Mouse (Mus musculus) myocyte (in vitro differentiated cells): Measurements from ENCODE around the gene Tnnt2. TPM values are rescaled to one million over a fixed set of nuclear protein-coding genes. Genes with fewer than 3 reads are reported as not detected.

Experiments used
- H3K27me3 ChIP-seq: one replicate; pipeline ENCODE4 v1.6.1; 2011; ENCODE audit not compliant: control insufficient read depth, insufficient read depth, insufficient read length
- H3K36me3 ChIP-seq: one replicate; pipeline ENCODE4 v1.6.1; 2011; ENCODE audit not compliant: control insufficient read depth, insufficient read depth
- H3K4me2 ChIP-seq: one replicate; pipeline ENCODE4 v1.6.1; 2011; ENCODE audit warnings: low read depth, control low read depth
- H3K4me3 ChIP-seq: one replicate; pipeline ENCODE4 v1.5.1; 2011; ENCODE audit warnings: mild to moderate bottlenecking, control low read depth, moderate library complexity
- H3K79me2 ChIP-seq: one replicate; pipeline ENCODE4 v1.6.1; 2011; ENCODE audit not compliant: control insufficient read depth, insufficient read depth
- H3ac ChIP-seq: one replicate; pipeline ENCODE4 v1.6.1; 2011; ENCODE audit not compliant: control insufficient read depth, insufficient read length
- CEBPB ChIP-seq: IDR thresholded peaks from 2 replicates; pipeline ENCODE4 v1.6.1; 2011; ENCODE audit warnings: mild to moderate bottlenecking, moderate library complexity; ENCODE audit not compliant: poor library complexity, insufficient read depth, severe bottlenecking
- E2F4 ChIP-seq: IDR thresholded peaks from one replicate; pipeline ENCODE4 v1.6.1; 2011; ENCODE audit warnings: mild to moderate bottlenecking, control low read depth, moderate library complexity; ENCODE audit not compliant: insufficient read depth
- MAX ChIP-seq: IDR thresholded peaks from one replicate; pipeline ENCODE4 v1.6.1; 2011; ENCODE audit warnings: low read depth, mild to moderate bottlenecking, control low read depth
- MYOD1 ChIP-seq, 3 experiments: IDR thresholded peaks; one replicate each; pipeline ENCODE4 v1.6.1; 2011; ENCODE audit warnings: control low read depth in 2 of 3, low read depth in 2 of 3, mild to moderate bottlenecking in 2 of 3, moderate library complexity in 1 of 3; ENCODE audit not compliant: insufficient read length in 2 of 3, control insufficient read depth in 1 of 3
- MYOG ChIP-seq, 3 experiments: IDR thresholded peaks; one replicate each; pipeline ENCODE4 v1.6.1; 2011; ENCODE audit warnings: control low read depth in 2 of 3, low read depth in 2 of 3, mild to moderate bottlenecking in 2 of 3; ENCODE audit not compliant: insufficient read length in 2 of 3, control insufficient read depth in 1 of 3, insufficient read depth in 1 of 3
- POLR2A ChIP-seq: IDR thresholded peaks from one replicate; pipeline ENCODE4 v1.6.1; 2011; ENCODE audit warnings: low read depth, mild to moderate bottlenecking, control low read depth, moderate library complexity; ENCODE audit not compliant: insufficient read length
- POLR2AphosphoS2 ChIP-seq: IDR thresholded peaks from one replicate; pipeline ENCODE4 v1.6.1; 2011; ENCODE audit warnings: low read depth, control low read depth; ENCODE audit not compliant: insufficient read length
- REST ChIP-seq: IDR thresholded peaks from one replicate; pipeline ENCODE4 v1.6.1; 2011; ENCODE audit warnings: mild to moderate bottlenecking, control low read depth, moderate library complexity; ENCODE audit not compliant: insufficient read depth, insufficient read length
- SRF ChIP-seq: IDR thresholded peaks from one replicate; pipeline ENCODE4 v1.6.1; 2011; ENCODE audit warnings: low read depth; ENCODE audit not compliant: control insufficient read depth, insufficient read length
- TCF12 ChIP-seq: IDR thresholded peaks from one replicate; pipeline ENCODE4 v1.6.1; 2011; ENCODE audit warnings: mild to moderate bottlenecking, control low read depth; ENCODE audit not compliant: poor library complexity, insufficient read depth, severe bottlenecking
- TCF3 ChIP-seq: IDR thresholded peaks from one replicate; pipeline ENCODE4 v1.6.1; 2011; ENCODE audit warnings: low read depth, control low read depth; ENCODE audit not compliant: insufficient read length
- USF1 ChIP-seq: IDR thresholded peaks from one replicate; pipeline ENCODE4 v1.6.1; 2011; ENCODE audit warnings: low read depth, mild to moderate bottlenecking, control low read depth, moderate library complexity
- polyA plus RNA-seq: library from polyadenylated mRNA; unstranded; fragments of >200 nt; fragmentation: generic; extraction: Trizol; gene quantifications from one replicate; pipeline ENCODE4 v1.2.1, GENCODE M21; 2012; ENCODE audit warnings: missing spikeins

Gene Tnnt2
- polyA plus RNA-seq, 1 experiment = 2,000 TPM

DNA sequence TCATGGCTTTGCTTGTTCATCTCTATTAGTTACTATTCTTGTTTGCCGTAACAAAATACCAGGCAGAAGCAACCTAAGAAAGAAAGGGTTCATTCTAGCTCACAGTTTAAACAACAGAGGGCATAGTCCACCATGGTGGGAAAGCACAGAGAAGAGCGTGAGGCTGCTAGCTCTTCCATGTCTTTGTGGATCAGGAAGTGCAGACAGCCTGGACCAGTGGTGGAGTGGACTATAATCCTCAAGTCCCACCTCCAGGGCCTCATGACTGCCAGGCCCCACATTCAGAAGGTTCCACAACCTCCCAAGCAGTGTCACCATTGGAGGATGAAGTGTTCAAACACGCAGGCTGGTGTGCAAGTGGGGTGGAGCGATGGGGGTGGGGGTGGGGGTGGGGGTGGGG lies 17.0 kb downstream of the Tnnt2 start:
- TF ChIP-seq REST (no peak), MAX (no peak), POLR2AphosphoS2 (peak; percentile 62), POLR2A (peak; percentile 37), USF1 (no peak)
- Histone ChIP-seq H3ac (no peak overlapping the region), H3K36me3 (peaks cover 50% of the 10 kb centered on the region), H3K27me3 (no peaks in the 10 kb centered on the region), H3K4me3 (no peak overlapping the region), H3K79me2 (peaks cover 33% of the 10 kb centered on the region), H3K4me2 (peak overlapping the region; percentile 89)

DNA sequence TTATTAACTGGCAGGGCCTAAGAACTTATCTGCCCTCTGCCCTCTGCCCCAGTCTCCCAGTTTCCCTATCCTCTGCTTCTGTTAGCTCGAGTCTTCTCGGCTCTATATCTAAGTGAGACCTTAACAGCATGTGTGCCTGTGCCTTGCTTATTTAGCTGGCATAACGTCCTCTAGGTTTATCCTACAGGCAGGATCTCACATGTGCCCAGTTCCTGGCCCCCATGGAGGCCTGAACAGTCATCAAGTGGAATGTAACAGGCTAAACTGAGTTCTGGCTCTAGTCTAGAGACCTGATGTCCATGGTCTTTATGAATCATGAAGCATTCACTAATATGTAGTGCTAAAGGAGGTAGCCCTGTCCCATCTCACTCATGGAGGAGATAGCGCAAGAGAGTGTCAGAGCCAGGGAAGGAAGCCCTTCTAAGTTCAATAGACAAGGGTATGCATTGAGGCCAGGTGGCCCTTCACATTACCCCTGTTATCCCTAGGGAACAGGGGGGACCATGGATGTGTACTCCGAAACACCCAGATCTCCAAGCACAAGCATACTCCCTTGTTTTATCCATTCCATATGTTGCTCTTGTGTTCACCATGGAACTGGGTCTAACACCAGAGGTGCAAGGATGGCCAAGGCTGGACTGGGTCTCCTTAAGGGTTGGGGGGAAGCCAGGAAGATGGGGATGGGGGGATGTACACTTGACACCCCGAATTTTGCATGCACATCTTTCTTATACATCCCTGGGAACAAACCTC lies 18.6 kb downstream of the Tnnt2 start:
- no peak overlapping the region for H3ac ChIP-seq
- H3K36me3 ChIP-seq = peaks cover 36% of the 10 kb centered on the region
- H3K4me2 ChIP-seq = no peak overlapping the region
- H3K27me3 ChIP-seq = no peaks in the 10 kb centered on the region
- TF ChIP-seq POLR2AphosphoS2 (peak; percentile 39), MAX (no peak), POLR2A (peak; percentile 11)
- H3K79me2 ChIP-seq = peaks cover 18% of the 10 kb centered on the region
- H3K4me3 ChIP-seq = no peak overlapping the region

DNA sequence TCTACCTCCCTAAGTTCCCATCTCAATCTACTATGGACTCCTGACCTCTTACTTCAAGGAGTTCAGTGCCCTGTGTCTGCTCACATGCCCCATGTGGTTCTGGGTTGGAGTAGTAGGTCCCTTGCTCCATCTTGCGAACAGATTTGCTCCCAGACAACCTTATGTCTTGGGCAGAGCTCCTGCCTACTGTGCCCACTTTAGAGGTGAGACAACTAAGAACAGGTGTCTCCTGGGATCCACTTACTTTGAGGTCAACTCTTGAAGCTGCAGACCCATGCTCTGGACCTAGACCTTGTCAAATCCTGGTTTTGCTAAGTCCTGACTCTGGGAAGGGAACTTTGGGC lies 19.2 kb downstream of the Tnnt2 start:
- no peak for TF ChIP-seq REST
- TF ChIP-seq POLR2A = no peak
- TF ChIP-seq MYOD1 (IDR thresholded peaks at IDR 0.05; ENCODE audit: control insufficient read depth in 1 of 3, insufficient read length in 2 of 3, low read depth in 2 of 3) = no peak
- TF ChIP-seq MYOG (IDR thresholded peaks at IDR 0.05; ENCODE audit: control insufficient read depth in 1 of 3, insufficient read depth in 1 of 3, insufficient read length in 2 of 3, low read depth in 2 of 3) = no peak
- no peak for TF ChIP-seq SRF
- no peak for TF ChIP-seq TCF3
- no peak for TF ChIP-seq E2F4
- no peak for TF ChIP-seq TCF12
- TF ChIP-seq USF1 = no peak
- TF ChIP-seq POLR2AphosphoS2 = no peak
- TF ChIP-seq CEBPB = no peak
- TF ChIP-seq MAX = no peak
- H3K79me2 ChIP-seq = peaks cover 15% of the 10 kb centered on the region
- no peak overlapping the region for H3K4me2 ChIP-seq
- no peaks in the 10 kb centered on the region for H3K27me3 ChIP-seq
- H3K36me3 ChIP-seq = peaks cover 33% of the 10 kb centered on the region
- no peak overlapping the region for H3ac ChIP-seq
- no peak overlapping the region for H3K4me3 ChIP-seq

DNA sequence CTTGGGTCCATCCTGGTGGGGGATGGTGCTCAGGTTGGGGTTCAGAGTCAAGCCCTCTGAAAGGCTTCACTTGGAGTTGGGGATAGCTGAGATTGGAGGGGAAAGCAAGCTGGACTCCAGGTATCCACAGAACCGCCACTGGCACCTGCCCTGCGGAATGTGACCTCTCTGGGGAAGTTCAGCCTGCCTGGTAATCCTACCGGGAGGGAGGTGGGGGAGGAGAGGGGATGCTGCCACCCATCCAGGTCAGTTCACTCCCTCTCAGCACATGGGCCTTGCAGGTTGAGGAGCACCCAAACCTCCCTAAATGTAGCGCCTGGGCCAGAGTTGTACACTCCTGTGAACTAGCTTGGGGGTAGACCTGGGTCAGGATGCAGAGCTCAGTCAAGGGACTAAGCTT lies 19.9 kb downstream of the Tnnt2 start:
- TF ChIP-seq MYOD1 (IDR thresholded peaks at IDR 0.05; ENCODE audit: control insufficient read depth in 1 of 3, insufficient read length in 2 of 3, low read depth in 2 of 3) = peak in 1 of 3 experiments; percentile 5
- TF ChIP-seq SRF = no peak
- TF ChIP-seq CEBPB = no peak
- TF ChIP-seq POLR2AphosphoS2 = peak; percentile 85
- TF ChIP-seq POLR2A = peak; percentile 54
- no peak for TF ChIP-seq TCF3
- no peaks in the 10 kb centered on the region for H3K27me3 ChIP-seq
- no peak overlapping the region for H3ac ChIP-seq
- H3K79me2 ChIP-seq = peaks cover 9% of the 10 kb centered on the region
- peak overlapping the region; percentile 5 for H3K4me2 ChIP-seq
- no peak overlapping the region for H3K4me3 ChIP-seq
- H3K36me3 ChIP-seq = peaks cover 27% of the 10 kb centered on the region

DNA sequence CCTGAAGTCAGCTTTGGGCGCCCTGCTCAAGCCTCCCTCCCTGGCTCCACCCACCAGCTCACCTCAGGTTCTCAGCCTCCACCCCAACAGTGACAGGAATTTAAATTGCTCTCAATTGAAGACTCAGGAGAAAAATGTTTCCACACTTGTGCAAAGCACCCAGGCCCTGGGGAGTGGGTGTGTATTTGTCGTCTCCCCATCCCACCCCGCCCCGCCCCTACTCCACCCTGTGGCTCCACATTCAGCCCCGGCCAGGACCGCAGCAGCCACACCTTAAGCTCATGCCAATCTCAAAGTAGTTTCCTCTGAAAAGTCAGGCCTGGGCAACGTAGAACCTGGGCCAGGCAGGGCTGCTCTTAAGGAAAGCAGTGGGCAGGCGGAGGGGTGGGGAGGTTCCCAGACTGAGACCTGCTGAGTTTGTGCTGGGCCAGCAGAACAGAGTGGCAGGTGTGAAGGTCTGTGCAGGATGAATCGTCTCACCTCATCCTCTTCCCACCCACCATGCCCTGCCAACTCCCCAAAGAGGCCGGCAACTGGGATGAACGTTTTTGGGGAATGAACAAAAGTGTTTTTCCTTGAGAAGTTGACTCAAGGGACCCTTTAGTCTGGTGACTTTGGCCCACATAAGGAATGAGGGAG lies 21.1 kb downstream of the Tnnt2 start:
- TF ChIP-seq MYOG (IDR thresholded peaks at IDR 0.05; ENCODE audit: control insufficient read depth in 1 of 3, insufficient read depth in 1 of 3, insufficient read length in 2 of 3, low read depth in 2 of 3) (no peak), POLR2AphosphoS2 (peak; percentile 93), MYOD1 (IDR thresholded peaks at IDR 0.05; ENCODE audit: control insufficient read depth in 1 of 3, insufficient read length in 2 of 3, low read depth in 2 of 3) (peak in 1 of 3 experiments; percentile 52), POLR2A (peak; percentile 50)
- Histone ChIP-seq H3K4me3 (no peak overlapping the region), H3K36me3 (peaks cover 16% of the 10 kb centered on the region)

More for the DNA sequence above, 21.1 kb downstream of the Tnnt2 start:
- no peaks in the 10 kb centered on the region for H3K79me2 ChIP-seq
- peak overlapping the region; percentile 63 for H3K4me2 ChIP-seq
- H3ac ChIP-seq = no peak overlapping the region
- no peaks in the 10 kb centered on the region for H3K27me3 ChIP-seq
